ENCODE assay signal across 27 mouse cellular contexts in the genomic region with DNA sequence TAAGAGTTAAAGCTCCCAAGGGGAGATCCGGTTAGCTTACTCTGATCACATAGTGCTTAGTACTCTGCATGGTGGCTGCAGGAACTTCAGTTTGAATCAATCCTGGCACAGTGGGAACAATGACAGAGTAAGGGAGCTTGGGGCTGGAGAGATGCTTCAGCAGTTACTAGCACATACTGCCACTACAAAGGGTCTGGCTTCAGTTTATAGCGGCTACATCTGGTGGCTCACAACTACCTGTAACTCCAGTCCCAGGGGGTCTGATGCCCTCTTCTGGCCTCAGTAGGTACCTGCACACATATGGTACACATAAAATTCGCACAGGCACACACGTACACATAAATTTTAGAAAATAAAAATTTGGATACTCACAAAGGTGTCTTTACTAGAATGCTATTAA.
A peak's percentile ranks its signal among the peaks of the same experiment; 100 is the strongest.
DNase-seq lines count a peak whose midpoint lies in the region; ATAC-seq lines count a peak whose summit lies in the region.
"Had no signal": no experiment of that assay in that cellular context is flagged by ENCODE, and none has a peak within 500 bp of the region (broad histone marks: within the 10 kb centered on the region; RNA-seq: fewer than 3 reads in every experiment).

No protein-coding gene starts in this region.

- no peak overlapping the region for H3K4me2 ChIP-seq in forebrain, embryonic 16.5 days (ENCODE audit: low read length)
- no peak overlapping the region for H3K4me2 ChIP-seq in limb, embryonic 12.5 days
- no peak overlapping the region for H3K4me2 ChIP-seq in intestine, embryonic 16.5 days (ENCODE audit: low read depth, low read length)
- H3K4me2 ChIP-seq: embryonic facial prominence, embryonic 15.5 days; forebrain, embryonic 13.5 days; heart, embryonic 11.5 days; hindbrain, embryonic 14.5 days; liver, embryonic 15.5 days; midbrain, embryonic 12.5 days had no signal

- H3K4me1 ChIP-seq in forebrain, embryonic 10.5 days, result peaks cover 62% of the 10 kb centered on the region
- H3K4me1 ChIP-seq in forebrain, embryonic 16.5 days (replicated peaks; ENCODE audit: control insufficient read depth, insufficient read depth, low read length), result no peaks in the 10 kb centered on the region
- peaks cover 59% of the 10 kb centered on the region for H3K4me1 ChIP-seq in limb, embryonic 12.5 days (replicated peaks)
- peaks cover 79% of the 10 kb centered on the region for H3K4me1 ChIP-seq in limb, embryonic 10.5 days
- H3K4me1 ChIP-seq in intestine, embryonic 16.5 days (ENCODE audit: control insufficient read depth, insufficient read depth, low read length), result peaks cover 23% of the 10 kb centered on the region

- ATAC-seq in forebrain, embryonic 16.5 days, result no peak
- no peak for ATAC-seq in limb, embryonic 12.5 days (ENCODE audit: insufficient number of reproducible peaks, insufficient read depth, low FRiP score, low TSS enrichment, low read depth)
- ATAC-seq in intestine, embryonic 16.5 days, result no peak
- ATAC-seq: forebrain, embryonic 13.5 days; lung, postnatal 0 days had no signal

- peaks cover 6% of the 10 kb centered on the region; the same call in 1 of the 2 replicates for H3K9me3 ChIP-seq in forebrain, embryonic 10.5 days
- H3K9me3 ChIP-seq in forebrain, embryonic 16.5 days (ENCODE audit: control insufficient read depth, low read length), result no peaks in the 10 kb centered on the region
- H3K9me3 ChIP-seq in limb, embryonic 12.5 days, result peaks cover 4% of the 10 kb centered on the region; the same call in 1 of the 2 replicates
- H3K9me3 ChIP-seq in limb, embryonic 10.5 days (replicated peaks), result no peaks in the 10 kb centered on the region
- H3K9me3 ChIP-seq in intestine, embryonic 16.5 days (ENCODE audit: control insufficient read depth, low read length), result no peaks in the 10 kb centered on the region
- H3K9me3 ChIP-seq: embryonic facial prominence, embryonic 10.5 days; embryonic facial prominence, embryonic 15.5 days; forebrain, embryonic 13.5 days; liver, embryonic 15.5 days had no signal

- H3K9ac ChIP-seq in forebrain, embryonic 16.5 days (replicated peaks; ENCODE audit: low read depth, low read length), result no peak overlapping the region
- H3K9ac ChIP-seq in limb, embryonic 12.5 days (replicated peaks), result no peak overlapping the region
- H3K9ac ChIP-seq in intestine, embryonic 16.5 days (ENCODE audit: low read depth, low read length), result no peak overlapping the region
- H3K9ac ChIP-seq: embryonic facial prominence, embryonic 15.5 days; forebrain, embryonic 13.5 days; hindbrain, embryonic 14.5 days; liver, embryonic 15.5 days; midbrain, embryonic 12.5 days had no signal

- peaks cover 7% of the 10 kb centered on the region; the same call in 1 of the 2 replicates for H3K27me3 ChIP-seq in forebrain, embryonic 10.5 days (ENCODE audit: poor library complexity, severe bottlenecking)
- H3K27me3 ChIP-seq in forebrain, embryonic 16.5 days (replicated peaks; ENCODE audit: control insufficient read depth, insufficient read depth, low read length), result no peaks in the 10 kb centered on the region
- H3K27me3 ChIP-seq in limb, embryonic 12.5 days, result no peaks in the 10 kb centered on the region
- H3K27me3 ChIP-seq in limb, embryonic 10.5 days (ENCODE audit: low read depth, poor library complexity, severe bottlenecking), result no peaks in the 10 kb centered on the region
- no peaks in the 10 kb centered on the region for H3K27me3 ChIP-seq in intestine, embryonic 16.5 days (replicated peaks; ENCODE audit: control insufficient read depth, insufficient read depth, low read length)
- H3K27me3 ChIP-seq: embryonic facial prominence, embryonic 15.5 days; forebrain, embryonic 13.5 days; liver, embryonic 15.5 days; midbrain, embryonic 12.5 days had no signal

- no peak overlapping the region for H3K4me3 ChIP-seq in forebrain, embryonic 10.5 days
- H3K4me3 ChIP-seq in forebrain, embryonic 16.5 days (replicated peaks; ENCODE audit: low read length), result no peak overlapping the region
- no peak overlapping the region for H3K4me3 ChIP-seq in limb, embryonic 12.5 days (replicated peaks)
- H3K4me3 ChIP-seq in limb, embryonic 10.5 days, result no peak overlapping the region
- H3K4me3 ChIP-seq in intestine, embryonic 16.5 days (ENCODE audit: low read length), result no peak overlapping the region
- H3K4me3 ChIP-seq: embryonic facial prominence, embryonic 10.5 days; embryonic facial prominence, embryonic 15.5 days; forebrain, embryonic 13.5 days; liver, embryonic 15.5 days; megakaryocyte, embryonic 14.5 days; midbrain, embryonic 12.5 days had no signal

- WGBS in forebrain, embryonic 10.5 days, result 99% methylated on average over 4 of the region's 4 CpGs
- 96% methylated on average over 4 of the region's 4 CpGs for WGBS in forebrain, embryonic 16.5 days
- WGBS in limb, embryonic 12.5 days, result 91% methylated on average over 4 of the region's 4 CpGs
- 93% methylated on average over 4 of the region's 4 CpGs for WGBS in limb, embryonic 10.5 days
- WGBS in intestine, embryonic 16.5 days, result 98% methylated on average over 4 of the region's 4 CpGs

- 0 out of 2 replicates have a peak, but pooled peaks cover 3% of the 10 kb centered on the region for H3K36me3 ChIP-seq in forebrain, embryonic 10.5 days (replicated peaks)
- no peaks in the 10 kb centered on the region for H3K36me3 ChIP-seq in forebrain, embryonic 16.5 days (ENCODE audit: control insufficient read depth, insufficient read depth)
- no peaks in the 10 kb centered on the region for H3K36me3 ChIP-seq in limb, embryonic 12.5 days
- H3K36me3 ChIP-seq in limb, embryonic 10.5 days, result 0 out of 2 replicates have a peak, but pooled peaks cover 4% of the 10 kb centered on the region
- no peaks in the 10 kb centered on the region for H3K36me3 ChIP-seq in intestine, embryonic 16.5 days (ENCODE audit: control insufficient read depth, insufficient read depth, low read length)
- H3K36me3 ChIP-seq: embryonic facial prominence, embryonic 10.5 days; embryonic facial prominence, embryonic 15.5 days; liver, embryonic 15.5 days; midbrain, embryonic 12.5 days had no signal

- peak overlapping the region; percentile 32; the same call in 1 of the 2 replicates for H3K27ac ChIP-seq in forebrain, embryonic 10.5 days
- H3K27ac ChIP-seq in forebrain, embryonic 16.5 days (ENCODE audit: low read length), result no peak overlapping the region
- H3K27ac ChIP-seq in limb, embryonic 12.5 days, result 0 out of 2 replicates have a peak overlapping the region, but pooled peaks have one; percentile 29
- H3K27ac ChIP-seq in limb, embryonic 10.5 days, result no peak overlapping the region
- no peak overlapping the region for H3K27ac ChIP-seq in intestine, embryonic 16.5 days (ENCODE audit: low read length)
- H3K27ac ChIP-seq: forebrain, embryonic 13.5 days; hindbrain, embryonic 14.5 days; liver, embryonic 15.5 days; midbrain, embryonic 12.5 days had no signal

- no peak for DNase-seq in forebrain, embryonic 10.5 days (ENCODE audit: extremely low spot score, low spot score)
- DNase-seq in limb, embryonic 10.5 days (ENCODE audit: low spot score), result no peak
- DNase-seq in urinary bladder, adult 2 months (ENCODE audit: low spot score), result peak; percentile 6
- no peak for DNase-seq in urinary bladder, adult 18-20 months (ENCODE audit: low spot score in 2 of 2)
- no peak for DNase-seq in cerebellum, adult 11 months
- DNase-seq: adrenal gland, adult 2 months; cerebellum, adult 8-10 months; cerebellum, postnatal 25 days; gastrocnemius, postnatal 14 days; kidney, adult 11 months; left cerebral cortex, postnatal 4 days; liver; right cerebral cortex, postnatal 25 days; thymus, adult 18-20 months; thymus, postnatal 36 days had no signal

Comparison
In these comparisons a context has a peak if more than half of its experiments do, and no peak if none do; other contexts are left out.
1. H3K27ac ChIP-seq: peak in forebrain, embryonic 10.5 days (single experiment) and limb, embryonic 12.5 days (single experiment); none in forebrain, embryonic 16.5 days (single experiment), limb, embryonic 10.5 days (single experiment) and intestine, embryonic 16.5 days (single experiment).